Mouse (Mus musculus): ENCODE measurements at regions not wholly inside any gene's neighbourhood (a gene's known extent, or its start where the extent isn't known, plus 50 kb on each side); places are given as distances from the start of the nearest gene placed in this dataset.

- peak; percentile 81 for DNase-seq (ENCODE audit: low read depth, low spot score)
Measured at GRCm38 (mm10) chr10:65614204-65614603, 1481.7 kb upstream of the Jmjd1c start.
